Mouse (Mus musculus) ES-E14 (cell line): ENCODE measurements around the gene Rasgef1b.

Source experiments
- HCFC1 ChIP-seq: IDR thresholded peaks from 2 replicates; pipeline ENCODE4 v1.6.1; 2012; ENCODE audit warnings: low read length, inconsistent platforms, borderline replicate concordance; ENCODE audit not compliant: insufficient read depth
- MAFK ChIP-seq: IDR thresholded peaks from 2 replicates; pipeline ENCODE4 v1.6.1; 2014; ENCODE audit warnings: mild to moderate bottlenecking, low read depth, low read length, inconsistent platforms; ENCODE audit not compliant: insufficient read depth
- ZC3H11A ChIP-seq: IDR thresholded peaks from 2 replicates; pipeline ENCODE4 v1.6.1; 2012; ENCODE audit warnings: low read depth, mild to moderate bottlenecking, inconsistent platforms, low read length, borderline replicate concordance
- ZNF384 ChIP-seq: IDR thresholded peaks from 2 replicates; pipeline ENCODE4 v1.6.1; 2012; ENCODE audit warnings: low read depth, low read length, inconsistent platforms

- no peak for TF ChIP-seq HCFC1
- TF ChIP-seq MAFK = no peak
- TF ChIP-seq ZC3H11A = no peak
- no peak for TF ChIP-seq ZNF384
These were observed 146.8 kb downstream of the Rasgef1b start for GRCm38 (mm10) chr5:99582055-99582454.
